Mouse (Mus musculus) liver, embryonic 14.5 days (tissue): ENCODE data around the gene Ptprd.

Experiments
- CTCF ChIP-seq: IDR thresholded peaks from 2 replicates; pipeline ENCODE4 v1.5.1; 2016; ENCODE audit warnings: antibody characterized with exemption, low read depth, control low read depth
- EP300 ChIP-seq: IDR thresholded peaks from 2 replicates; pipeline ENCODE4 v1.6.1; 2016; ENCODE audit warnings: antibody characterized with exemption, low read depth

DNA sequence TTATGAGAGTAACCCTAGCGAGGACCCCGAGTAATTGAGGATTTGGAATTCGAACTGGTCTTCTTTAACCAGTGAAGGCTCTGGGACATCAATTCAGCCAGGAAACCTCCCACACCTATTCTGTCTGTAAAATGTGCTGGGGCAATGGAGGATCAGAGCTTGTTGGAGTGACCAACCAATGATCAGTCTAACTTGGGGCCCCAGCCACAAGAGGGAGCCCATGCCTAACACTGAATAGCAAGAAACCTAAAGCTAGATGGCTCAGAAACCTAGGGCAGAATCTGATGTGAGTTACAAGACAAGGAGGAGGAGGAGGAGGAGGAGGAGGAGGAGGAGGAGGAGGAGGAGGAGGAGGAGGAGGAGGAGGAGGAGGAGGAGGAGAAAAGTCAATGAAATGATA is 1128.6 kb downstream of the Ptprd start:
- TF ChIP-seq CTCF (peak; percentile 41), EP300 (no peak)
